Mouse (Mus musculus) brain, adult 2 months (tissue): ENCODE measurements at regions not wholly inside any gene's neighbourhood (a gene's known extent, or its start where the extent isn't known, plus 50 kb on each side); places are given as distances from the start of the nearest gene placed in this dataset.
A peak's percentile ranks its signal among the peaks of the same experiment; 100 is the strongest.

Source experiments
- DNase-seq: peaks from one replicate; pipeline ENCODE4 v3.0.0; 2011; ENCODE audit warnings: low read depth, low spot score

- no peak for DNase-seq
Measured at GRCm38 (mm10) chr10:21218431-21218830, 57.6 kb upstream of the Myb start.

- no peak for DNase-seq
Measured at GRCm38 (mm10) chr10:21220795-21221194, 60.0 kb upstream of the Myb start.

- no peak for DNase-seq
Measured at GRCm38 (mm10) chr10:21221290-21221926, 60.6 kb upstream of the Myb start.

- peak; percentile 7 for DNase-seq
Measured at GRCm38 (mm10) chr10:21222104-21223034, 61.6 kb upstream of the Myb start.

- no peak for DNase-seq
Measured at GRCm38 (mm10) chr10:21223104-21223910, 62.5 kb upstream of the Myb start.

- no peak for DNase-seq
Measured at GRCm38 (mm10) chr10:21224229-21224628, 63.4 kb upstream of the Myb start.

- no peak for DNase-seq
Measured at GRCm38 (mm10) chr10:21226210-21226609, 65.4 kb upstream of the Myb start.

- no peak for DNase-seq
Measured at GRCm38 (mm10) chr10:21227764-21228163, 67.0 kb upstream of the Myb start.

GRCm38 (mm10) chr10:21228557-21228956 is 67.2 kb upstream of the Hbs1l start:
- no peak for DNase-seq

GRCm38 (mm10) chr10:21235172-21235571 is 60.6 kb upstream of the Hbs1l start:
- no peak for DNase-seq

- no peak for DNase-seq
Measured at GRCm38 (mm10) chr10:21237000-21237399, 58.8 kb upstream of the Hbs1l start.

GRCm38 (mm10) chr10:21239451-21239850 is 56.3 kb upstream of the Hbs1l start:
- no peak for DNase-seq

- no peak for DNase-seq
Measured at GRCm38 (mm10) chr10:21241557-21242222, 54.1 kb upstream of the Hbs1l start.

GRCm38 (mm10) chr10:21242471-21243231 is 53.1 kb upstream of the Hbs1l start:
- no peak for DNase-seq

GRCm38 (mm10) chr10:21244849-21245453 is 50.8 kb upstream of the Hbs1l start:
- no peak for DNase-seq

- DNase-seq, result no peak
Measured at GRCm38 (mm10) chr10:21245558-21245957, 50.2 kb upstream of the Hbs1l start.
